Mouse (Mus musculus) limb, embryonic 14.5 days (tissue): ENCODE measurements around the gene Ulk3. TPM values are rescaled to one million over a fixed set of nuclear protein-coding genes. Genes with fewer than 3 reads are reported as not detected.

ENCODE experiments used
- ATAC-seq: fragments of 200-750 bp; cut with Nextera tagmentation; 2 replicates; pipeline ENCODE4 v1.8.0; 2017; ENCODE audit warnings: low read depth, moderate number of reproducible peaks, moderate TSS enrichment; ENCODE audit not compliant: low FRiP score
- DNase-seq: peaks from one replicate; pipeline ENCODE4 v3.0.0-alpha.2; 2015; ENCODE audit warnings: low spot score
- H3K27ac ChIP-seq: fragments of 300-500 bp; sonication (generic); replicated peaks from 2 replicates; pipeline ENCODE4 v1.5.1; 2014; ENCODE audit warnings: low read depth, mild to moderate bottlenecking, low read length, moderate library complexity, mixed read lengths
- H3K27me3 ChIP-seq: fragments of 300-500 bp; sonication (generic); 2 replicates; pipeline ENCODE4 v1.6.1; 2014; ENCODE audit warnings: low read length, mixed read lengths; ENCODE audit not compliant: control insufficient read depth, insufficient read depth
- H3K36me3 ChIP-seq: fragments of 300-500 bp; sonication (generic); 2 replicates; pipeline ENCODE4 v1.6.1; 2014; ENCODE audit warnings: mild to moderate bottlenecking, low read length, moderate library complexity, mixed read lengths; ENCODE audit not compliant: control insufficient read depth, insufficient read depth
- H3K4me1 ChIP-seq: fragments of 300-500 bp; sonication (generic); 2 replicates; pipeline ENCODE4 v1.6.1; 2014; ENCODE audit warnings: antibody characterized with exemption, low read length, mixed read lengths; ENCODE audit not compliant: control insufficient read depth, insufficient read depth
- H3K4me2 ChIP-seq: fragments of 300-500 bp; sonication (generic); replicated peaks from 2 replicates; pipeline ENCODE4 v1.6.1; 2014; ENCODE audit warnings: low read depth, mild to moderate bottlenecking, low read length, moderate library complexity; ENCODE audit not compliant: severe bottlenecking
- H3K4me3 ChIP-seq: fragments of 300-500 bp; sonication (generic); replicated peaks from 2 replicates; pipeline ENCODE4 v1.5.1; 2014; ENCODE audit warnings: low read length
- H3K9ac ChIP-seq: fragments of 300-500 bp; sonication (generic); 2 replicates; pipeline ENCODE4 v1.6.1; 2014; ENCODE audit warnings: mild to moderate bottlenecking, low read depth, low read length, moderate library complexity; ENCODE audit not compliant: severe bottlenecking
- H3K9me3 ChIP-seq: fragments of 300-500 bp; sonication (generic); 2 replicates; pipeline ENCODE4 v1.6.1; 2016; ENCODE audit warnings: low read length; ENCODE audit not compliant: control insufficient read depth
- POLR2A ChIP-seq: fragments of 200-500 bp; IDR thresholded peaks from 2 replicates; pipeline ENCODE4 v1.8.0; 2012; ENCODE audit warnings: inconsistent platforms, mild to moderate bottlenecking, moderate library complexity, borderline replicate concordance; ENCODE audit not compliant: insufficient read depth, insufficient read length; ENCODE audit errors: extremely low read depth
- WGBS: fragments of 180-500 bp; shearing (Covaris S2); extraction: QIAGEN DNeasy Blood & Tissue Kit; methylation state at CpG from one replicate; pipeline ENCODE4 v1.1.7; 2014; 5-methylcytosine and 5-hydroxymethylcytosine counted together
- polyA plus RNA-seq, 2 experiments: library from polyadenylated mRNA; depleted of rRNA in 1 of 2; stranded (reverse) in 1 of 2; unstranded in 1 of 2; fragments of >200 nt; fragmentation: Nextera tagmentation in 1 of 2; extraction: Ambion mirVana in 1 of 2; gene quantifications; 2 replicates each; pipeline versions ENCODE4 v1.2.1 to v1.2.3; 2012 to 2014

Gene Ulk3
- polyA plus RNA-seq, 2 experiments, result 13.1 to 41.7 TPM

DNA sequence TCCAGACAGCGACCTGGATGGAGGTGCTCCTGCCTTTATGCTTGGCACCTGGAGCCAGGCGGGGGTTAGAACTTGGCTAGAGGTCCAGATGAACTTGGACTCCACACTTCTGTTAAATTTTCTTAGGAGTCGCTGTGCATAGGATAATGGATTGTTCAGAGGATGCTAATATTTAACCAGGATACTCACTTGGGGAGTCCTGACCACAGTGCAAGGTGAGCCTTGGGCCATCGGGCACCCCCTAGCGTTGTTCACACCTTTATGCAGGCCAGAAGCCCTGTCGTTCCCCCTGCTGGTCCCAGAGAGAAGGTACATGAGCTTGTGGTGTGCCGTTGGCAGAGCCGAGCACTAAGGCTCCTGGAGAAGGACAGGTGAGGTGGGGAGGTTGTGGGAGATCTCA, 22.4 kb upstream of the Ulk3 start:
- Histone ChIP-seq H3K9ac (no peak overlapping the region), H3K27me3 (no peaks in the 10 kb centered on the region), H3K4me3 (no peak overlapping the region), H3K4me1 (peaks cover 20% of the 10 kb centered on the region), H3K9me3 (no peaks in the 10 kb centered on the region), H3K4me2 (no peak overlapping the region), H3K36me3 (peaks cover 25% of the 10 kb centered on the region), H3K27ac (peak overlapping the region; percentile 81)
- ATAC-seq (no peak), DNase-seq (no peak)
- no peak for TF ChIP-seq POLR2A
- WGBS, result 55% methylated on average over 8 of the region's 8 CpGs

DNA sequence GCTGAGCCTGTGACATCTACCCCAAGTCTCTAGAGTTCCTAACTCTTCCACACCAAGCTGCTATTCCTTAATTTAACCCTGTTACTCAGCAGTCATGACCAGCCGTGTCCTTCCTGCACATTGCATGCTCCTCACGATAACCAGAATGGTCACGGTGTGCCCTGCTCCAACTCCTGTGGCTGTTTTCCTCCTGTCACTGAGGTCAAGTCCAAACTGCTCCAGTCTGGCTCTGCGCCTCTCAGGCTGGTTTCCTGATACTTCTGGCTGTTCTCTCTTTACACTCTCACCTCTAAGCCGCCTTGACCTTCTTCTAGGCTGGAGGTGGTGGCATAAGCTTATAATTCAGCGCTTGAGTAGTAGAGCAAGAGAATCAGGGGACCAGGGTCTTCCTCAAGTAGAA, 20.8 kb upstream of the Ulk3 start:
- no peak overlapping the region for H3K4me2 ChIP-seq

DNA sequence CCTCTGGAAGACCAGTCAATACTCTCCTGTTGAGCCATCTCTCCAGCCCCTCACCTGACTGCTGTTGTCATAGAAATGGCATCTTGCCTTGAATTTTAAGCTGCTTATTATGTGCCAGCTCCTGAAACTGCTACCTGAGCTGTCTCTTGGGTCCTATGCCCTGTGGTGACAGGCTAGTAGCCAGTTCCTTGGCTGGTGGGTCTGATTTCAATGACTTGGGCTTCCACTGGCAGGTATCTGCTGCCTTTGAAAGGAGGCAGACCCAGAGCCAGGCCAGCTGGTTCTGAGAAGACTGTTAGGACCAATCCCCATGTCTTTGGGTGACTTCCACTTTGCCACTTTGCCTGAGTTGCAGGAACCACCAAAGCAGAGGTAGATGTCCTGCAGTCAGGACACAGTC, 14.9 kb upstream of the Ulk3 start:
- ATAC-seq (no peak), DNase-seq (no peak)
- Histone ChIP-seq H3K9me3 (no peaks in the 10 kb centered on the region), H3K9ac (no peak overlapping the region), H3K27ac (no peak overlapping the region), H3K4me1 (no peaks in the 10 kb centered on the region), H3K36me3 (peaks cover 32% of the 10 kb centered on the region), H3K4me2 (no peak overlapping the region), H3K4me3 (no peak overlapping the region), H3K27me3 (no peaks in the 10 kb centered on the region)
- TF ChIP-seq POLR2A, result no peak

More for the DNA sequence above, 20.8 kb upstream of the Ulk3 start:
- Histone ChIP-seq H3K4me3 (no peak overlapping the region), H3K27ac (no peak overlapping the region), H3K9ac (no peak overlapping the region), H3K9me3 (no peaks in the 10 kb centered on the region), H3K36me3 (peaks cover 25% of the 10 kb centered on the region), H3K27me3 (no peaks in the 10 kb centered on the region), H3K4me1 (peaks cover 12% of the 10 kb centered on the region; the same call in 1 of the 2 replicates)
- WGBS, result 92% methylated on average over 6 of the region's 6 CpGs
- TF ChIP-seq POLR2A, result no peak
- DNase-seq, result no peak
- ATAC-seq, result no peak

- no peak for ATAC-seq
These were observed 13.7 kb upstream of the Ulk3 start for GRCm38 (mm10) chr9:57575577-57575976.

DNA sequence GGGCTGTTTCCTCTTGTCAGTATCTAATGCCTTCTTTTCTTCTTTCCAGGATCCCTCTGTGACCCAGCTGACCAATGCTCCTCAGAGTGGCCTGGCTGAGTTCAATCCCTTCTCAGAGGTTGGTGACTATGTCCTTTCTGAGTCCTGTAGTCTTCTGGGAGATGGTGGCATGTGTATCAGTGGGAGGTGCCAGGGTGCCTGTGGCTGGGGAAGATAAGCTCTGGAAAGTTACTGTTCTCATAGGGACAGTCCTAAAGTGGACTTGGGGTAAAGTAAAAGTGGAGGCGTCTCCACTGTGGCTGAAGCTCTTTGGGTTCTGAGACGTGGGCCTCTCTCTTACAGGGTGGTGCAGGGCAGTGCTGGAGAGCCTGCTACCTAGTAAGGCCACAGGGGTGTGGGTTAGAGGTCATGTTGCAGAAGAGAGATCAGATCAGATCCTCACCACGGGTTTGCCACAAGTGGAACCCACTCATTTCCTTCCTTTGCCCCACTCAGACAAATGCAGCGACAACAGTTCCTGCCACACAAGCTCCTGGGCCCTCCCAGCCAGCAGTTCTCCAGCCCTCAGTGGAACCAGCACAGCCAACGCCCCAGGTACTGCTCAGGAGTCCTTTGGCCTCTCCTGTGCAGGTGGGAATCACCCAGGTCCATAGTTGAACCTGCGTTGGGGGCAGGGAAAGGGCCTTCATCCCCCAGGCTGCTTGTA, 12.0 kb upstream of the Ulk3 start:
- Histone ChIP-seq H3K4me2 (no peak overlapping the region), H3K27ac (no peak overlapping the region), H3K27me3 (no peaks in the 10 kb centered on the region), H3K4me1 (no peaks in the 10 kb centered on the region), H3K9ac (no peak overlapping the region), H3K36me3 (peaks cover 53% of the 10 kb centered on the region), H3K9me3 (no peaks in the 10 kb centered on the region), H3K4me3 (no peak overlapping the region)
- DNase-seq (no peak), ATAC-seq (no peak)
- WGBS, result 82% methylated on average over 6 of the region's 6 CpGs
- TF ChIP-seq POLR2A, result no peak

More at GRCm38 (mm10) chr9:57575577-57575976, 13.7 kb upstream of the Ulk3 start:
- no peaks in the 10 kb centered on the region for H3K9me3 ChIP-seq
- H3K9ac ChIP-seq, result no peak overlapping the region
- no peaks in the 10 kb centered on the region for H3K27me3 ChIP-seq
- H3K4me1 ChIP-seq, result no peaks in the 10 kb centered on the region
- TF ChIP-seq POLR2A, result no peak
- H3K36me3 ChIP-seq, result peaks cover 36% of the 10 kb centered on the region
- DNase-seq, result no peak
- H3K27ac ChIP-seq, result no peak overlapping the region
- no peak overlapping the region for H3K4me2 ChIP-seq
- no peak overlapping the region for H3K4me3 ChIP-seq
- 80% methylated on average over 3 of the region's 3 CpGs for WGBS
